Mouse (Mus musculus): ENCODE results near the gene Rdh9.

DNA sequence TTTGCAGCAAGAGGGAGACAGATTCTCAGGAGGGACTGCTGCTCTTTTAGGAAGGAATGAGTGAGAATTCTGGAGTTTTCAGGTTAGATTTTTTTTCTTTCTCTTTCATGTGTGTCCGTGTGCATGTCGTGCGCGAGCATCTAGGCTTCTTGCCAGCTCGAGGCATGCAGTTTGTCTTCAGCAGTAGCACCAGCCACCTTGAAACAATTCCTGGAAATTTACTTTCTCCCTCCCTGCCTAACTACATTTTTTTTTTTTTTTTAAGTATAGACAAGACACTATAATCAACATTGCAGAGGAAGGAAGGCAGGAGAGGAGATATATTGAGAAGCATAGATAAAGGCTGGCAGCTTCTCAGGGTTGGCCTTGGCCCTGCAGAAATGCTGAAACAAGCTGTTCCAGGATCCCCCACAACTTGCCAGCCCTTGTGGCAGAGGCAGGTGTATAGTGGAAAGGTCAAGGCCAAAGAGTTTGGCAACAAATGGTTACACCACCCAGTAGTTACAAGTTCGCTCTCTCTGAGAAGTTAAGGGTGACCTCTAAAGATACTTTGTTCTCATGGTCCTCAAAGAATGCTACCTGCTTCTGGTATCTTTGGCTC lies 21.5 kb upstream of the Rdh9 start:
- TF ChIP-seq POLR2A (IDR thresholded peaks at IDR 0.05; ENCODE audit: low read depth, low read length) = no peak
- TF ChIP-seq CTCF (conservative IDR thresholded peaks at IDR 0.05; ENCODE audit: insufficient read depth, insufficient read length, low read depth, low read length) = no peak
